Mouse (Mus musculus) liver, adult 2 months (tissue): ENCODE measurements at regions not wholly inside any gene's neighbourhood (a gene's known extent, or its start where the extent isn't known, plus 50 kb on each side); places are given as distances from the start of the nearest gene placed in this dataset.

Experiments used
- CTCF ChIP-seq: fragments of 200-500 bp; IDR thresholded peaks from 2 replicates; pipeline ENCODE4 v1.5.1; 2011; ENCODE audit warnings: low read depth, low read length, control low read depth
- POLR2A ChIP-seq: fragments of 200-500 bp; IDR thresholded peaks from 2 replicates; pipeline ENCODE4 v1.6.1; 2011; ENCODE audit warnings: low read length, control low read depth; ENCODE audit not compliant: insufficient read depth; ENCODE audit errors: extremely low read depth

- TF ChIP-seq CTCF (no peak), POLR2A (no peak)
Measured at GRCm38 (mm10) chr17:82237456-82237855, 499.3 kb upstream of the Slc8a1 start.
